Mouse (Mus musculus) hindbrain, embryonic 13.5 days (tissue): ENCODE data around the gene N4bp1. TPM values are rescaled to one million over a fixed set of nuclear protein-coding genes. Genes with fewer than 3 reads are reported as not detected.

ENCODE experiments used
- ATAC-seq: fragments of 200-750 bp; cut with Nextera tagmentation; 2 replicates; pipeline ENCODE4 v1.8.0; 2017; ENCODE audit warnings: moderate TSS enrichment; ENCODE audit not compliant: low FRiP score
- H3K27ac ChIP-seq: fragments of 300-500 bp; sonication (generic); 2 replicates; pipeline ENCODE4 v1.5.1; 2015; ENCODE audit warnings: inconsistent platforms, mild to moderate bottlenecking, moderate library complexity
- H3K27me3 ChIP-seq: fragments of 300-500 bp; sonication (generic); 2 replicates; pipeline ENCODE4 v1.6.1; 2015; ENCODE audit warnings: mild to moderate bottlenecking, inconsistent platforms
- H3K36me3 ChIP-seq: fragments of 300-500 bp; sonication (generic); 2 replicates; pipeline ENCODE4 v1.6.1; 2015; ENCODE audit warnings: mild to moderate bottlenecking, inconsistent platforms
- H3K4me1 ChIP-seq: fragments of 300-500 bp; sonication (generic); replicated peaks from 2 replicates; pipeline ENCODE4 v1.6.1; 2015; ENCODE audit warnings: inconsistent platforms
- H3K4me2 ChIP-seq: fragments of 300-500 bp; sonication (generic); 2 replicates; pipeline ENCODE4 v1.6.1; 2015; ENCODE audit warnings: inconsistent platforms, mild to moderate bottlenecking, moderate library complexity
- H3K4me3 ChIP-seq: fragments of 300-500 bp; sonication (generic); 2 replicates; pipeline ENCODE4 v1.5.1; 2015; ENCODE audit warnings: mild to moderate bottlenecking, inconsistent platforms
- H3K9ac ChIP-seq: fragments of 300-500 bp; sonication (generic); 2 replicates; pipeline ENCODE4 v1.6.1; 2015; ENCODE audit warnings: mild to moderate bottlenecking, inconsistent platforms
- H3K9me3 ChIP-seq: fragments of 300-500 bp; sonication (generic); 2 replicates; pipeline ENCODE4 v1.6.1; 2016; ENCODE audit warnings: inconsistent platforms
- WGBS: fragments of 180-500 bp; shearing (Covaris S2); methylation state at CpG from one replicate; pipeline ENCODE4 v1.1.7; 2015; 5-methylcytosine and 5-hydroxymethylcytosine counted together
- polyA plus RNA-seq: library from polyadenylated mRNA; unstranded; fragments of >200 nt; fragmentation: Nextera tagmentation; extraction: Ambion mirVana; gene quantifications from 2 replicates; pipeline ENCODE4 v1.2.1, GENCODE M21; 2015

Gene N4bp1
- polyA plus RNA-seq, 1 experiment from 2014 or later = 10.0 TPM

DNA sequence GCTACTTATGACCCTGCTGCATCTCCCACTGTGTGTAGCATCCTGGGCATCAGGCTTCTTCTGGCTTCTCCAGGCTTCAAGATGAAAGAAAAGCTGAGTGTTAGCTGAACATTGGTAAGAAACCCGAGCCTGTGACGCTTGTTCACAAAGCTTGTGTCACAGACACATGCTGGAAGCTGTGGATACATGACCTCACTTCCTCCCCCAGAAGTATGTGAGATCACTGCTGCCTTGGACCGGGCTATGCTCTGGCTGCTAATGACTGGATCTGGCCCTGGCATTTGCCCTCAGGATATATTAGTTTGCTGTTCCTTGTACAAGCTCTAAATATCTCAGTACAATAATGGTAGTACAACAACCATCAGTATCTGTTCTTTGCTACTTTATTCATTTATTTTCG is 84.1 kb downstream of the N4bp1 start:
- Histone ChIP-seq H3K4me2 (no peak overlapping the region), H3K4me3 (no peak overlapping the region), H3K27ac (no peak overlapping the region), H3K4me1 (0 out of 2 replicates have a peak, but pooled peaks cover 2% of the 10 kb centered on the region), H3K9ac (no peak overlapping the region), H3K36me3 (no peaks in the 10 kb centered on the region), H3K9me3 (no peaks in the 10 kb centered on the region), H3K27me3 (no peaks in the 10 kb centered on the region)
- 65% methylated on average over 4 of the region's 4 CpGs for WGBS
- ATAC-seq = no peak

DNA sequence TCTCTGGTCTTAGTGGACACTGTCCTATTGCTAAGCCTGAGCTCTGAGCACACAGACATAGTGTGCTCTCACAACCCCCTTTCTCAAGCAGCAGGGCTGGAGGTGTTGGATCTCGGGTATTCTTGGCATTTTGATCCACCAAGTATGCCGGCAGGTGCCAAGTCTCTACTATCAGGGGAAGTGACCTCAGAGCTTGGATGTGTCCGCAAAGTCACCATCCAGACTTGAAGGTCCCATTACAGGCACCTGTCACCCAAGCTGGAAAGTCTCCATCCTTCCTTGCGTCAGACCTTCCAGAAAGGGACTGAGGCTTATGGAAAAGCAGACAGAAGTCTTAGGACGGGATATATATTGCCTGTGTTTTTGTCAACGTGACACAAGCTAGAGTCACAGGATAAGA is 86.9 kb downstream of the N4bp1 start:
- Histone ChIP-seq H3K27me3 (no peaks in the 10 kb centered on the region), H3K36me3 (no peaks in the 10 kb centered on the region), H3K9ac (no peak overlapping the region), H3K9me3 (no peaks in the 10 kb centered on the region), H3K4me2 (no peak overlapping the region), H3K4me1 (0 out of 2 replicates have a peak, but pooled peaks cover 2% of the 10 kb centered on the region), H3K27ac (no peak overlapping the region), H3K4me3 (no peak overlapping the region)
- no peak for ATAC-seq
- 93% methylated on average over 6 of the region's 6 CpGs for WGBS

GRCm38 (mm10) chr8:86797705-86798104 is 87.4 kb downstream of the N4bp1 start:
- Histone ChIP-seq H3K27me3 (no peaks in the 10 kb centered on the region), H3K4me3 (no peak overlapping the region), H3K9ac (no peak overlapping the region), H3K27ac (no peak overlapping the region), H3K36me3 (no peaks in the 10 kb centered on the region), H3K4me2 (no peak overlapping the region), H3K4me1 (0 out of 2 replicates have a peak, but pooled peaks cover 2% of the 10 kb centered on the region), H3K9me3 (no peaks in the 10 kb centered on the region)
- 78% methylated on average over 2 of the region's 2 CpGs for WGBS
- no peak for ATAC-seq

DNA sequence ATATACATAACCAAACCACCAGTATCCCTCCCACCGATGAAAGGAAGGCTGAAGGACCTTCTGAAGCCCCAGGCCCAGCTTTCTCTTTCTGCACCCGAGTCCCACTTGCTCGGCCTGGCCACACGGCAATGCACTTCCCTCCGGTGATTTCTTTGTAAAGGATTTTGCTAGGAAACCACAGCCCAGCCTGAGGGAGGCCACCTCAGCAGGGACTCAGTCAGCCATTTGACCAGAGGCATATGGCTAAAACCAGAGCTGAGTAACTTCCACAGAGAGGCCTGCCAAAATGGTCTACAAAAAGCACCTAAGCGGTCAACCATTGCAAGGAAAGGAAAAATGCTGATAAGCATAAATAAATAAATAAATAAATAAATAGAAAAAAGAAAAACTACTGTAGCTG is 90.3 kb downstream of the N4bp1 start:
- no peak overlapping the region for H3K4me2 ChIP-seq
- no peak overlapping the region for H3K9ac ChIP-seq
- WGBS = 56% methylated on average over 6 of the region's 6 CpGs
- H3K27me3 ChIP-seq = no peaks in the 10 kb centered on the region
- H3K4me3 ChIP-seq = no peak overlapping the region
- H3K9me3 ChIP-seq = no peaks in the 10 kb centered on the region
- peaks cover 8% of the 10 kb centered on the region for H3K4me1 ChIP-seq
- no peak for ATAC-seq
- H3K27ac ChIP-seq = no peak overlapping the region
- H3K36me3 ChIP-seq = no peaks in the 10 kb centered on the region

GRCm38 (mm10) chr8:86791542-86791941 is 93.5 kb downstream of the N4bp1 start:
- ATAC-seq = no peak
- H3K9me3 ChIP-seq = no peaks in the 10 kb centered on the region
- 90% methylated on average over 6 of the region's 6 CpGs for WGBS
- no peak overlapping the region for H3K9ac ChIP-seq
- no peak overlapping the region for H3K27ac ChIP-seq
- H3K36me3 ChIP-seq = no peaks in the 10 kb centered on the region
- H3K27me3 ChIP-seq = no peaks in the 10 kb centered on the region
- H3K4me1 ChIP-seq = peaks cover 6% of the 10 kb centered on the region
- H3K4me2 ChIP-seq = no peak overlapping the region
- H3K4me3 ChIP-seq = no peak overlapping the region

DNA sequence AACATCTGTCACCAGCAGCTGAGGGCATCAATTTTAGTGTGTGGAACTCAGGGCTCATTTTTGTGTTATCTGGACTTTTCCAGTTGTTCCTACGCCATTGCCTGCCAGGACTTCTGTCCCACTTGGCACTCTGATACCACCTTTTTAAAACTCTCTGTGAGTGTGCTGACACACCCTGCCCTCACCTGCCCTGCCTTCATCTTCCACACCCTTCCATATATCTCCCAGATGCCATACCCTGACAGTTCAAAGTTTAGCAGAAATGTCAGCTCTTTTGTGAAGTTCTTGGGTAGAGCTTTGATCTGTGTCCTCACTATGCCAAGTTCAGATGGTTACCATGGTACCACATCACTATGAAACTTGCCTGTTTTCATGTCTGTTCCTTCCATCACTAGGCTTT is 95.5 kb downstream of the N4bp1 start:
- no peak overlapping the region for H3K9ac ChIP-seq
- H3K4me3 ChIP-seq = no peak overlapping the region
- H3K27me3 ChIP-seq = no peaks in the 10 kb centered on the region
- no peaks in the 10 kb centered on the region for H3K36me3 ChIP-seq
- 82% methylated on average over 1 of the region's 1 CpGs for WGBS
- H3K27ac ChIP-seq = no peak overlapping the region
- no peak for ATAC-seq
- no peaks in the 10 kb centered on the region for H3K9me3 ChIP-seq
- peaks cover 6% of the 10 kb centered on the region for H3K4me1 ChIP-seq
- no peak overlapping the region for H3K4me2 ChIP-seq

GRCm38 (mm10) chr8:86787891-86788420 is 97.1 kb downstream of the N4bp1 start:
- H3K4me1 ChIP-seq = peaks cover 6% of the 10 kb centered on the region
- no peak overlapping the region for H3K27ac ChIP-seq
- 79% methylated on average over 12 of the region's 12 CpGs for WGBS
- H3K4me3 ChIP-seq = no peak overlapping the region
- ATAC-seq = no peak
- H3K4me2 ChIP-seq = no peak overlapping the region
- no peaks in the 10 kb centered on the region for H3K36me3 ChIP-seq
- no peak overlapping the region for H3K9ac ChIP-seq
- no peaks in the 10 kb centered on the region for H3K27me3 ChIP-seq
- H3K9me3 ChIP-seq = no peaks in the 10 kb centered on the region

- peaks cover 6% of the 10 kb centered on the region for H3K4me1 ChIP-seq
- H3K9me3 ChIP-seq = no peaks in the 10 kb centered on the region
- H3K27ac ChIP-seq = no peak overlapping the region
- no peaks in the 10 kb centered on the region for H3K36me3 ChIP-seq
- H3K4me3 ChIP-seq = no peak overlapping the region
- no peaks in the 10 kb centered on the region for H3K27me3 ChIP-seq
- no peak overlapping the region for H3K4me2 ChIP-seq
- no peak for ATAC-seq
- no peak overlapping the region for H3K9ac ChIP-seq
- 62% methylated on average over 5 of the region's 5 CpGs for WGBS
Measured at GRCm38 (mm10) chr8:86786498-86786897, 98.6 kb downstream of the N4bp1 start.

GRCm38 (mm10) chr8:86781094-86781493 is 104.0 kb downstream of the N4bp1 start:
- 91% methylated on average over 8 of the region's 8 CpGs for WGBS
- no peak for ATAC-seq
- H3K27me3 ChIP-seq = no peaks in the 10 kb centered on the region
- no peak overlapping the region for H3K4me2 ChIP-seq
- H3K4me1 ChIP-seq = no peaks in the 10 kb centered on the region
- H3K27ac ChIP-seq = no peak overlapping the region
- no peaks in the 10 kb centered on the region for H3K9me3 ChIP-seq
- no peak overlapping the region for H3K4me3 ChIP-seq
- H3K9ac ChIP-seq = no peak overlapping the region
- no peaks in the 10 kb centered on the region for H3K36me3 ChIP-seq

DNA sequence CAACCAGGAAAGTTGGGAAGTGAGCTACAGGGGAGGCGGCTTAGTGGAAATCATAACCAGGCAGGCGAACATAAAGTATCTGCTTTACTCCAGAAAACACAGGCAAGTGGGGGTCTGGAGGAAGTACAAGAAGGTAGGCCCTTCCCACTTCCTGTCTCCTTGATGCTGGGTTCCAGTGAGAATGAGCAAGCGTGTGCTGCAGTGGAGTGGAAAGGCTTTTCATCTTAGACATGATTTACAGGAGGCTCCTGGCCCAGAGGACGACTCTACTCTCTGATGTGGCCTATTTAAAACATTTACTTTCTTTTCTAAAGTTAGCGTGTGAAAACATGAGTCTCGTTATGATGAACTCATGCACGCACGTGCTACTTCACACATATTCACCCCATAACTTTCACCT is 105.9 kb downstream of the N4bp1 start:
- no peaks in the 10 kb centered on the region for H3K36me3 ChIP-seq
- ATAC-seq = no peak
- no peak overlapping the region for H3K9ac ChIP-seq
- WGBS = 90% methylated on average over 8 of the region's 8 CpGs
- no peaks in the 10 kb centered on the region for H3K4me1 ChIP-seq
- H3K27ac ChIP-seq = no peak overlapping the region
- no peak overlapping the region for H3K4me3 ChIP-seq
- H3K27me3 ChIP-seq = no peaks in the 10 kb centered on the region
- no peak overlapping the region for H3K4me2 ChIP-seq
- H3K9me3 ChIP-seq = no peaks in the 10 kb centered on the region

DNA sequence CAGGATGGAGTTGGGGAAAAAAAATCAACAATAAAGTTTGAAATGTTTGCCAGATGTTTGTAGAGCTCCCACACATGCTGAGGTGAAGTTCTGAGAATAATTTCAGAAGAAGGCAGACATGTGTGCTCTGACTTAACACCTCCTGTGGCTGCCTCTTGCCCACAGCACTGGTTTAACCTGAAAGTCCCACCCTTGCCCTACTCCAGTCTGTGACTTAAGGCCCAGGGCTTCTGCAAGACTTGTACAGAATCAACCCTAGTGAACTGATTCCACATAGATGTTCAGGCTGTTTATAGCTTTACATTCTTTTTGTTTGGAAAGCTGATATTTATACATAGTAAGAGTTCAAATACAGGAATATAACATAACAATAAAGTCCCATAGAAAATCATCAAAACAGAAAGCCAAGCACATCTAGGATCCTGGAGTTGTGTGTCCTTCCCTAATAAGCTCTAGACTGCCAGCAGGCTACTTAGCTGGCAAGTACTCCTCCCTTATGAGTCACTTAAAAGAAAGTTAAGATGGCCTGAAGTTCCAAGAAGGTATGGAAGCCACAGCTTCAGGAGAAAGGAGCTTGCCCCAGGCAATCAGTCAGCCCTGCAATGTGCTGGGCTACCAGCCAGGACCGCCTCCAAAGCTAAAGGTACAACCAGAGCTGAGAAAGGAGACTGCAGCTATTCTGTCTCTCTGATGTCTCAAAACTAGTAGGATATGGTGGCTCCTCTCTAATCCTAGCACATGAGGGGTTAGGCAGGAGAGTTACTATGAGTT is 114.9 kb downstream of the N4bp1 start:
- no peak overlapping the region for H3K4me2 ChIP-seq
- no peak overlapping the region for H3K9ac ChIP-seq
- H3K27ac ChIP-seq = no peak overlapping the region
- no peaks in the 10 kb centered on the region for H3K9me3 ChIP-seq
- no peaks in the 10 kb centered on the region for H3K4me1 ChIP-seq
- H3K27me3 ChIP-seq = no peaks in the 10 kb centered on the region
- no peaks in the 10 kb centered on the region for H3K36me3 ChIP-seq
- WGBS = 90% methylated on average over 1 of the region's 1 CpGs
- no peak for ATAC-seq
- H3K4me3 ChIP-seq = no peak overlapping the region

DNA sequence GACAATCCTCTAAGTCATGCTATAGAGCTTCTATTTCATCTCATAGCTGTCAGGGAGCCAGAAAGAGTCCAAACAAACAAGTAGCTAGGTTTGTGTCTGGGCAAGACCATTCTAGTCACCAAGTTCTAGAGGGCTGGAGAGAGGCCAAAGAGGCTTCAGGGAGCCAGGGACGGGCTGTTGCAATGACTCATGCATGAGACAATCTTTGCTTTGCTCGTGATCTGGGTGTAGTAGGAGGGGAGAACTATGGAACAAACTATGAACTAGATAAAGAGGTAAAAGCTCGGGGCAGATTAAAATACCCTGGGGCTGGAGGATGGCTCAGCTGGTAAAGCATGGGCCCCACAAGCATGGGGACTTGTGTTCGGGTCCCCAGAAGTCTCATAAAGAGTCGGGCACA is 116.6 kb downstream of the N4bp1 start:
- no peak for ATAC-seq
- Histone ChIP-seq H3K4me3 (no peak overlapping the region), H3K4me1 (no peaks in the 10 kb centered on the region), H3K27me3 (no peaks in the 10 kb centered on the region), H3K27ac (no peak overlapping the region), H3K9ac (no peak overlapping the region), H3K36me3 (no peaks in the 10 kb centered on the region), H3K4me2 (no peak overlapping the region), H3K9me3 (no peaks in the 10 kb centered on the region)
- 88% methylated on average over 5 of the region's 5 CpGs for WGBS

DNA sequence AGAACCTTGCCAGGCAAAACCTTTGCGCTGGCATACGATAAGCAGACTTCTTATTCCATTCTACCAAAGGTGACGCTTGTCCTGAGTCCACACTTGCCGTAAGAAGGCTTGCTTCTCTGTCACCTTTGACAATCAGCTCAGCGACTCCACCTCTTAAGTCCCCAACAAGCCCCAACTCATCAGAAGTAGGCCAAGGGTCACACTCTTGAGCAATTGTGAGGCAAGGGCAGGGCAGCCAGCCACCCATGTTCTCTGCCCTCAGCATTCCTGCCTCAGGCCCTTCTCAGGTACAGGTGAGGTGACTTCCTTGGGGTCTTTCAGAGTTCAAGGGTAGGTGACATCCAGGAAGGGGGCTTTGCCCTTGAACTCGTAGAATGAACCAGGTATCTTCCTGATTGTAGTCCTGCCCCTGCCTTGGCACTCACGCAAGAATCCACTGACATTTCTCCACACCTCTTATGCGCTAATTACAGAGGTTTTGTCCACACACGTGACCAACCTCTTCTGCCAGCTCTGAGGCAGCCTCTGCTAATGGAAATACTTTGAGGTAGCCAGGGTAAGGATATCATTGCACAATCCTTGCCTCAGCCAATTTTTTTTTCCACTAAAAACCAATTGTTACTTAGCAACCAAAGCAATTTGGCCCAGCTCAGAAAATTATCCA is 118.4 kb downstream of the N4bp1 start:
- Histone ChIP-seq H3K4me1 (no peaks in the 10 kb centered on the region), H3K4me3 (no peak overlapping the region), H3K9me3 (no peaks in the 10 kb centered on the region), H3K9ac (no peak overlapping the region), H3K4me2 (no peak overlapping the region), H3K27ac (no peak overlapping the region), H3K36me3 (no peaks in the 10 kb centered on the region), H3K27me3 (no peaks in the 10 kb centered on the region)
- 87% methylated on average over 9 of the region's 9 CpGs for WGBS
- ATAC-seq = no peak
